Mouse (Mus musculus): Measurements from ENCODE around the gene Msl3l2. TPM values are rescaled to one million over a fixed set of nuclear protein-coding genes. Genes with fewer than 3 reads are reported as not detected.

Msl3l2 gene
- total and polyA plus RNA-seq, 3 experiments: not detected

Other genes starting within 250 kb of the Msl3l2 start
- gene Tbc1d32, start 121.8 kb downstream of the Msl3l2 start, total RNA-seq (2012; rRNA removed): not detected in 2 replicates
- gene Tbc1d32, start 121.8 kb downstream of the Msl3l2 start, polyA plus RNA-seq (2012; ENCODE audit: insufficient read depth in 1 of 2, insufficient read length in 2 of 2, low read depth in 1 of 2, low replicate concordance in 2 of 2, missing spikeins in 1 of 2): not detected